Mouse (Mus musculus) intestine, postnatal 0 days (tissue): ENCODE data around the gene Zfp704. TPM values are rescaled to one million over a fixed set of nuclear protein-coding genes. Genes with fewer than 3 reads are reported as not detected.

Source experiments
- ATAC-seq: fragments of 200-750 bp; cut with Nextera tagmentation; 2 replicates; pipeline ENCODE4 v1.8.0; 2017; ENCODE audit warnings: mild to moderate bottlenecking, moderate TSS enrichment, moderate library complexity
- H3K27ac ChIP-seq: fragments of 300-500 bp; sonication (generic); 2 replicates; pipeline ENCODE4 v1.5.1; 2014; ENCODE audit warnings: mild to moderate bottlenecking, low read depth, low read length, moderate library complexity
- H3K27me3 ChIP-seq: fragments of 300-500 bp; sonication (generic); replicated peaks from 2 replicates; pipeline ENCODE4 v1.6.1; 2014; ENCODE audit warnings: low read length, mixed read lengths; ENCODE audit not compliant: control insufficient read depth, insufficient read depth
- H3K36me3 ChIP-seq: fragments of 300-500 bp; sonication (generic); 2 replicates; pipeline ENCODE4 v1.6.1; 2014; ENCODE audit warnings: mild to moderate bottlenecking, moderate library complexity; ENCODE audit not compliant: control insufficient read depth, insufficient read depth
- H3K4me1 ChIP-seq: fragments of 300-500 bp; sonication (generic); replicated peaks from 2 replicates; pipeline ENCODE4 v1.6.1; 2014; ENCODE audit warnings: antibody characterized with exemption, low read length, mixed read lengths; ENCODE audit not compliant: control insufficient read depth, insufficient read depth
- H3K4me2 ChIP-seq: fragments of 300-500 bp; sonication (generic); replicated peaks from 2 replicates; pipeline ENCODE4 v1.6.1; 2014; ENCODE audit warnings: low read depth, mild to moderate bottlenecking, moderate library complexity
- H3K4me3 ChIP-seq: fragments of 300-500 bp; sonication (generic); 2 replicates; pipeline ENCODE4 v1.5.1; 2014; ENCODE audit warnings: low read depth, low read length
- H3K9ac ChIP-seq: fragments of 300-500 bp; sonication (generic); 2 replicates; pipeline ENCODE4 v1.6.1; 2014; ENCODE audit warnings: mild to moderate bottlenecking, low read depth, low read length
- H3K9me3 ChIP-seq: fragments of 300-500 bp; sonication (generic); 2 replicates; pipeline ENCODE4 v1.6.1; 2016; ENCODE audit warnings: mixed run types; ENCODE audit not compliant: control insufficient read depth
- CTCF ChIP-seq: sonication (generic); IDR thresholded peaks from 2 replicates; pipeline ENCODE4 v1.5.1; 2016; ENCODE audit warnings: low read depth, mild to moderate bottlenecking, control low read depth, antibody characterized with exemption, moderate library complexity
- WGBS: fragments of 180-500 bp; shearing (Covaris S2); extraction: QIAGEN DNeasy Blood & Tissue Kit; methylation state at CpG from one replicate; pipeline ENCODE4 v1.1.7; 2014; 5-methylcytosine and 5-hydroxymethylcytosine counted together
- polyA plus RNA-seq: library from polyadenylated mRNA; unstranded; fragments of >200 nt; fragmentation: Nextera tagmentation; extraction: Ambion mirVana; gene quantifications from 2 replicates; pipeline ENCODE4 v1.2.1, GENCODE M21; 2015

The Zfp704 gene
- polyA plus RNA-seq, 1 experiment from 2014 or later = 2.8 TPM

GRCm38 (mm10) chr3:9439619-9440286 lies 170.1 kb downstream of the Zfp704 start:
- WGBS = 73% methylated on average over 11 of the region's 11 CpGs
- Histone ChIP-seq H3K27me3 (no peaks in the 10 kb centered on the region), H3K36me3 (peaks cover 27% of the 10 kb centered on the region)

DNA sequence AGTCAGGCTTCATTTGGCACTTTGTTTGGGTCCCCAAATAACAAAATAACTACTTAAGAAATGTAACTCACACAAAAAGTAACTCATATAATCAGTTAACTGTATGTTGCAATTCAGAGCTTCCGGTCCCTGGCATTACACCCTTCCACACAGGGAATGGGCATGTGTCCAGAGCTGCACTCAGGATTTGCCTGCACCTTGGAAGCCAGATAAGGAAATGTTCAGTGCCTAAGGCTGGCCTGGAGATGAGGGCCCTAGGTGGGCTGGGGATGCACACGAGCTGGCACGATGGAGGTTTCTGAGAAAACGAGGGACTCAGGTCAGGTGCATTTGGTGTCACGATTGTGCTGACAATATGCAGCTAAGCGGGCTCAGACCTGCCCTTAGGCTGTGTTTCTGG lies 173.6 kb downstream of the Zfp704 start:
- Histone ChIP-seq H3K9me3 (no peaks in the 10 kb centered on the region), H3K27me3 (no peaks in the 10 kb centered on the region), H3K9ac (no peak overlapping the region), H3K27ac (no peak overlapping the region), H3K4me1 (no peaks in the 10 kb centered on the region), H3K4me2 (no peak overlapping the region), H3K36me3 (peaks cover 23% of the 10 kb centered on the region), H3K4me3 (no peak overlapping the region)
- no peak for TF ChIP-seq CTCF
- WGBS = 88% methylated on average over 6 of the region's 6 CpGs
- ATAC-seq = no peak

More at GRCm38 (mm10) chr3:9439619-9440286, 170.1 kb downstream of the Zfp704 start:
- Histone ChIP-seq H3K4me3 (no peak overlapping the region), H3K27ac (no peak overlapping the region), H3K9me3 (no peaks in the 10 kb centered on the region), H3K4me2 (no peak overlapping the region), H3K4me1 (no peaks in the 10 kb centered on the region), H3K9ac (no peak overlapping the region)
- no peak for ATAC-seq
- no peak for TF ChIP-seq CTCF

DNA sequence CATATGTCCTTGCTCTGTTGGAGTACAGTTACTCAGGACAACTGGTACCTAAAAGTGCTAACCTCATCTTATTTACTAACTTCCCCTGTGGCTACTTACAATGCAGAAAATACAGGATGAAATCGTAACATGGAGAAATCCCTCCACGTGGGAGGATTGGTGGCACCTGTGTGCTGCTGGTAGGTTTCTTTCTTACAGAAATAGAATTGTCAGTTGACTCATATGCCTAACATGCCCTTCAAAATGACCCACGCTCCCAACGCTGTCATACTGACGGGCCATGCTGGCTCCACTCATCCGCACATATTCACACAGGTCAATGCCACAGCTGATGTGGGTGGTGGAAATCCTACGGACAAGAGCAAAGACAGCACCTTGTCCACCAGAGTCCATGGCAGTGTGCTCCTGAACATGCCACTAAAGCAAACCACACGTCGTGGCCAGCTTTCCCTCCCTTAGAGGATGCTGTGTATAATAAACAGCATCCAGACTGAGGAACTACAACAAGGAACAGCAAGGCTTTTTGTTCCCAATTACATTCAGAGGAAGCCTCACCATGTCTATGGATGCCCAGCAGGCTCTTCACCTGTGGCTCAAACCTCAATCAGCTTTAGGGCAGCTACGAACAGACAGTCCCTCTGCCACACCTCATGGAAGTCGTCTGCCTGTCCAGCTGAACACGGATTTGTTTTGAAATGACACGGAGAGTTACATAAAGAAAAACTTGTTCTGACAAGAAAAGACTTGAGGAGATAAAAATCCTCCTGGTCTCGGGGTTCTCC lies 175.3 kb downstream of the Zfp704 start:
- ATAC-seq = no peak
- no peaks in the 10 kb centered on the region for H3K4me1 ChIP-seq
- WGBS = 90% methylated on average over 14 of the region's 14 CpGs

GRCm38 (mm10) chr3:9432796-9433526 lies 176.9 kb downstream of the Zfp704 start:
- no peak overlapping the region for H3K4me3 ChIP-seq
- peaks cover 14% of the 10 kb centered on the region for H3K36me3 ChIP-seq
- no peak for ATAC-seq
- no peak for TF ChIP-seq CTCF
- no peaks in the 10 kb centered on the region for H3K4me1 ChIP-seq
- no peaks in the 10 kb centered on the region for H3K27me3 ChIP-seq
- H3K9ac ChIP-seq = no peak overlapping the region
- no peaks in the 10 kb centered on the region for H3K9me3 ChIP-seq
- H3K4me2 ChIP-seq = no peak overlapping the region
- 86% methylated on average over 16 of the region's 16 CpGs for WGBS
- no peak overlapping the region for H3K27ac ChIP-seq

More for the DNA sequence above, 175.3 kb downstream of the Zfp704 start:
- H3K27ac ChIP-seq = no peak overlapping the region
- no peak overlapping the region for H3K9ac ChIP-seq
- H3K4me3 ChIP-seq = no peak overlapping the region
- no peaks in the 10 kb centered on the region for H3K27me3 ChIP-seq
- H3K4me2 ChIP-seq = no peak overlapping the region
- no peak for TF ChIP-seq CTCF
- peaks cover 23% of the 10 kb centered on the region for H3K36me3 ChIP-seq
- H3K9me3 ChIP-seq = no peaks in the 10 kb centered on the region

DNA sequence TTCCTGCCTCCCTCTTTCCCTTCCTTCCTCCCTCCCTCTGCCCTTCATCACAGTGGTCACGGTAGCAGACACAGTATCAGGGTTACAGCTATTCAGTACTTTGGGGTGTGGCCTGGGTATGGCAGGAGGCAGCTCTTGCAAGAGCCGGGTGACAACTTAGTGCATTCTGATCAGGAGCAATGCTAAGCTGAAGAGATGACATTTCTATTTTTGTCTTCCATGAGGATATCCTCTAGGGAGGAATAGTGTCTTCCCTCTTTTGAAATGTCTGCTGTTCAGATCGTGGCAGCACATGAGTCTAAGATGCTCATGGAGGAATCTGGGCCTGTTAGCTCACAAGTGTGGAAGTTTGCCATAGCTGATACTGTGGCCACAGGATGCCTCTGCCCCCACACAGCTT lies 177.7 kb downstream of the Zfp704 start:
- WGBS = 63% methylated on average over 3 of the region's 3 CpGs
- TF ChIP-seq CTCF = no peak

GRCm38 (mm10) chr3:9429946-9430345 lies 179.9 kb downstream of the Zfp704 start:
- H3K27me3 ChIP-seq = no peaks in the 10 kb centered on the region
- no peak overlapping the region for H3K4me3 ChIP-seq
- no peak for TF ChIP-seq CTCF
- H3K9ac ChIP-seq = no peak overlapping the region
- no peaks in the 10 kb centered on the region for H3K36me3 ChIP-seq
- H3K4me1 ChIP-seq = no peaks in the 10 kb centered on the region
- no peak overlapping the region for H3K27ac ChIP-seq
- no peak for ATAC-seq
- H3K4me2 ChIP-seq = no peak overlapping the region
- no peaks in the 10 kb centered on the region for H3K9me3 ChIP-seq
- WGBS = 82% methylated on average over 3 of the region's 3 CpGs

More for the DNA sequence above, 177.7 kb downstream of the Zfp704 start:
- Histone ChIP-seq H3K27me3 (no peaks in the 10 kb centered on the region), H3K36me3 (peaks cover 8% of the 10 kb centered on the region), H3K4me2 (no peak overlapping the region), H3K27ac (no peak overlapping the region), H3K4me3 (no peak overlapping the region), H3K4me1 (no peaks in the 10 kb centered on the region), H3K9me3 (no peaks in the 10 kb centered on the region), H3K9ac (no peak overlapping the region)
- ATAC-seq = no peak
